13 mouse cellular contexts compared by ENCODE assay signal in the genomic region with DNA sequence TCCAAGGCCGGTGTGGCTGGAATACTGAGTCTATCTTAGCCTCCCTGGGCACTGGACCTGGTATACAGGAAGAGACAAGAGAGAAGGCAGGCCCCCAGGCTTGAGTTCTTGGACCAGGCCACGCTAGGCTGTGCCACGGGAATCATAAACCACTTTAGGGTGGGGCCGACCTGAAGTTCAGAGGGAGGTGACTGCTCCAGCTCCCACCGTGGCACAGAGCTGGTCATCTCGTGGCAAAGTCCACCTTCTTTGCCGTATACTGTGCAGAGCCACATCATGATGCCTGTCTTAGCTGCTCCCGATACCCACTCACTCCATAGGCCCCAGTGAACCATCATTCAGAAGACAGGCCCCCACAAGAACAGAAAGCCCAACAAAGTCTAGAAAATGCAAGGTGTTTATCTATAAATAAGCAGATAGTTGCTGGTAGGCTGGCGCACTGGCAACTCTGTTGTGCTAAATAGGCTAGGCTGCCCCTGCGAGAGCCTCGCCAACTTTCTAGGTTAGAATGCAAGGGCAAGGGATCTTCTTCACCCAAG. TPM values are rescaled to one million over a fixed set of nuclear protein-coding genes. Genes with fewer than 3 reads are reported as not detected.
A peak's percentile ranks its signal among the peaks of the same experiment; 100 is the strongest.
DNase-seq lines count a peak whose midpoint lies in the region; ATAC-seq lines count a peak whose summit lies in the region.
"Had no signal": no experiment of that assay in that cellular context is flagged by ENCODE, and none has a peak within 500 bp of the region (broad histone marks: within the 10 kb centered on the region; RNA-seq: fewer than 3 reads in every experiment).

No protein-coding gene starts in this region.

- WGBS in forebrain, embryonic 12.5 days: 85% methylated on average over 11 of the region's 11 CpGs
- 92% methylated on average over 11 of the region's 11 CpGs for WGBS in forebrain, embryonic 13.5 days
- 83% methylated on average over 11 of the region's 11 CpGs for WGBS in midbrain, embryonic 10.5 days
- WGBS in midbrain, embryonic 15.5 days: 89% methylated on average over 11 of the region's 11 CpGs
- 84% methylated on average over 11 of the region's 11 CpGs for WGBS in stomach, embryonic 16.5 days

- DNase-seq in midbrain, embryonic 10.5 days (ENCODE audit: low spot score): no peak
- DNase-seq in liver: peak; percentile 78
- no peak for DNase-seq in yolk sac, embryonic 10.5 days (ENCODE audit: low spot score)
- DNase-seq in layer of hippocampus, adult 18-20 months (ENCODE audit: low spot score in 2 of 2): no peak

- H3K4me1 ChIP-seq in forebrain, embryonic 12.5 days: peaks cover 14% of the 10 kb centered on the region
- peaks cover 16% of the 10 kb centered on the region for H3K4me1 ChIP-seq in forebrain, embryonic 13.5 days
- peaks cover 25% of the 10 kb centered on the region for H3K4me1 ChIP-seq in midbrain, embryonic 10.5 days
- H3K4me1 ChIP-seq in midbrain, embryonic 15.5 days: peaks cover 8% of the 10 kb centered on the region; the same call in 1 of the 2 replicates
- H3K4me1 ChIP-seq in stomach, embryonic 16.5 days (ENCODE audit: control insufficient read depth, insufficient read depth, low read length): peaks cover 19% of the 10 kb centered on the region

- H3K27me3 ChIP-seq in forebrain, embryonic 12.5 days: no peaks in the 10 kb centered on the region
- H3K27me3 ChIP-seq in forebrain, embryonic 13.5 days: no peaks in the 10 kb centered on the region
- H3K27me3 ChIP-seq in midbrain, embryonic 10.5 days (ENCODE audit: low read depth, poor library complexity, severe bottlenecking): 0 out of 2 replicates have a peak, but pooled peaks cover 3% of the 10 kb centered on the region
- no peaks in the 10 kb centered on the region for H3K27me3 ChIP-seq in midbrain, embryonic 15.5 days (replicated peaks)
- no peaks in the 10 kb centered on the region for H3K27me3 ChIP-seq in stomach, embryonic 16.5 days (ENCODE audit: control insufficient read depth, insufficient read depth, low read length)
- H3K27me3 ChIP-seq: hindbrain, embryonic 15.5 days; Patski had no signal

- H3K36me3 ChIP-seq in forebrain, embryonic 12.5 days (replicated peaks): peaks cover 12% of the 10 kb centered on the region
- peaks cover 19% of the 10 kb centered on the region for H3K36me3 ChIP-seq in forebrain, embryonic 13.5 days (ENCODE audit: poor library complexity, severe bottlenecking)
- H3K36me3 ChIP-seq in midbrain, embryonic 10.5 days: peaks cover 23% of the 10 kb centered on the region
- peaks cover 12% of the 10 kb centered on the region; the same call in 1 of the 2 replicates for H3K36me3 ChIP-seq in midbrain, embryonic 15.5 days (replicated peaks)
- H3K36me3 ChIP-seq in stomach, embryonic 16.5 days (ENCODE audit: control insufficient read depth, insufficient read depth, low read length): no peaks in the 10 kb centered on the region

- H3K27ac ChIP-seq in forebrain, embryonic 12.5 days: 0 out of 2 replicates have a peak overlapping the region, but pooled peaks have one; percentile 19
- no peak overlapping the region for H3K27ac ChIP-seq in forebrain, embryonic 13.5 days
- H3K27ac ChIP-seq in midbrain, embryonic 10.5 days (replicated peaks): peak overlapping the region; percentile 72
- H3K27ac ChIP-seq in midbrain, embryonic 15.5 days: no peak overlapping the region
- H3K27ac ChIP-seq in stomach, embryonic 16.5 days (ENCODE audit: low read length): peak overlapping the region; percentile 71
- H3K27ac ChIP-seq: hindbrain, embryonic 15.5 days had no signal

- no peak overlapping the region for H3K4me2 ChIP-seq in forebrain, embryonic 12.5 days
- H3K4me2 ChIP-seq in forebrain, embryonic 13.5 days: no peak overlapping the region
- H3K4me2 ChIP-seq in midbrain, embryonic 15.5 days: no peak overlapping the region
- H3K4me2 ChIP-seq in stomach, embryonic 16.5 days (ENCODE audit: low read depth, low read length): no peak overlapping the region

- H3K4me3 ChIP-seq in forebrain, embryonic 12.5 days (replicated peaks): no peak overlapping the region
- no peak overlapping the region for H3K4me3 ChIP-seq in forebrain, embryonic 13.5 days
- H3K4me3 ChIP-seq in midbrain, embryonic 10.5 days: no peak overlapping the region
- no peak overlapping the region for H3K4me3 ChIP-seq in midbrain, embryonic 15.5 days
- H3K4me3 ChIP-seq in stomach, embryonic 16.5 days (replicated peaks; ENCODE audit: low read length): no peak overlapping the region
- H3K4me3 ChIP-seq: hindbrain, embryonic 15.5 days had no signal

- H3K9ac ChIP-seq in forebrain, embryonic 12.5 days: no peak overlapping the region
- no peak overlapping the region for H3K9ac ChIP-seq in forebrain, embryonic 13.5 days
- no peak overlapping the region for H3K9ac ChIP-seq in midbrain, embryonic 15.5 days
- no peak overlapping the region for H3K9ac ChIP-seq in stomach, embryonic 16.5 days (ENCODE audit: low read length)
- H3K9ac ChIP-seq: hindbrain, embryonic 15.5 days had no signal

- H3K9me3 ChIP-seq in forebrain, embryonic 12.5 days: no peaks in the 10 kb centered on the region
- H3K9me3 ChIP-seq in forebrain, embryonic 13.5 days (replicated peaks): peaks cover 3% of the 10 kb centered on the region; the same call in 1 of the 2 replicates
- no peaks in the 10 kb centered on the region for H3K9me3 ChIP-seq in midbrain, embryonic 10.5 days (replicated peaks)
- H3K9me3 ChIP-seq in midbrain, embryonic 15.5 days: no peaks in the 10 kb centered on the region
- H3K9me3 ChIP-seq in stomach, embryonic 16.5 days (replicated peaks; ENCODE audit: control insufficient read depth, low read length): no peaks in the 10 kb centered on the region
- H3K9me3 ChIP-seq: hindbrain, embryonic 15.5 days had no signal

- no peak for ATAC-seq in forebrain, embryonic 12.5 days (ENCODE audit: low FRiP score)
- ATAC-seq in forebrain, embryonic 13.5 days: no peak
- no peak for ATAC-seq in midbrain, embryonic 15.5 days (replicated peaks)
- ATAC-seq in stomach, embryonic 16.5 days (ENCODE audit: insufficient read depth, low FRiP score): no peak
- ATAC-seq: Patski had no signal

RNA-seq across cellular contexts. Expression of gene Mafk, which starts 13.3 kb away (rescaled TPM):
- polyA plus RNA-seq in forebrain, embryonic 12.5 days (2016; fragmentation: Nextera tagmentation; extraction: Ambion mirVana): 11.4 and 12.0 TPM in 2 replicates
- polyA plus RNA-seq in forebrain, embryonic 13.5 days (2015; fragmentation: Nextera tagmentation; extraction: Ambion mirVana): 14.0 and 14.3 TPM in 2 replicates
- 9.7 and 9.9 TPM in 2 replicates for polyA plus RNA-seq in midbrain, embryonic 10.5 days (2016; fragmentation: Nextera tagmentation; extraction: Ambion mirVana)
- 18.2 and 18.8 TPM in 2 replicates for polyA plus RNA-seq in midbrain, embryonic 15.5 days (2015; fragmentation: Nextera tagmentation; extraction: Ambion mirVana)
- polyA plus RNA-seq in stomach, embryonic 16.5 days (2015; fragmentation: Nextera tagmentation; extraction: Ambion mirVana): 18.9 and 22.3 TPM in 2 replicates
- 10 to 100 TPM; 10.3 to 13.0 TPM for total RNA-seq in layer of hippocampus, adult 18-20 months (2021)

RNA-seq across cellular contexts. Expression of gene Tmem184a, which starts 15.1 kb away (rescaled TPM):
- 0.54 and 0.85 TPM in 2 replicates for polyA plus RNA-seq in forebrain, embryonic 12.5 days (2016; fragmentation: Nextera tagmentation; extraction: Ambion mirVana)
- 0.05 and 0.20 TPM in 2 replicates for polyA plus RNA-seq in forebrain, embryonic 13.5 days (2015; fragmentation: Nextera tagmentation; extraction: Ambion mirVana)
- 0.84 and 1.2 TPM in 2 replicates for polyA plus RNA-seq in midbrain, embryonic 10.5 days (2016; fragmentation: Nextera tagmentation; extraction: Ambion mirVana)
- polyA plus RNA-seq in midbrain, embryonic 15.5 days (2015; fragmentation: Nextera tagmentation; extraction: Ambion mirVana): 0.14 and 0.30 TPM in 2 replicates
- 39.7 and 42.4 TPM in 2 replicates for polyA plus RNA-seq in stomach, embryonic 16.5 days (2015; fragmentation: Nextera tagmentation; extraction: Ambion mirVana)
- under 1 TPM in 1 of 2 experiments, not detected in 1; 0.30 TPM for total RNA-seq in layer of hippocampus, adult 18-20 months (2021)
- polyA plus RNA-seq: Patski had no signal

RNA-seq across cellular contexts. Expression of gene Gm26938, which starts 21.6 kb away (rescaled TPM):
- polyA plus RNA-seq in forebrain, embryonic 12.5 days (2016; fragmentation: Nextera tagmentation; extraction: Ambion mirVana): 0.76 TPM in 1 of 2 replicates, not detected in the other
- not detected in 2 replicates for polyA plus RNA-seq in forebrain, embryonic 13.5 days (2015; fragmentation: Nextera tagmentation; extraction: Ambion mirVana)
- polyA plus RNA-seq in midbrain, embryonic 10.5 days (2016; fragmentation: Nextera tagmentation; extraction: Ambion mirVana): not detected in 2 replicates
- polyA plus RNA-seq in midbrain, embryonic 15.5 days (2015; fragmentation: Nextera tagmentation; extraction: Ambion mirVana): not detected in 2 replicates
- polyA plus RNA-seq in stomach, embryonic 16.5 days (2015; fragmentation: Nextera tagmentation; extraction: Ambion mirVana): not detected in 2 replicates
- not detected for total RNA-seq in layer of hippocampus, adult 18-20 months (2021)
- polyA plus RNA-seq: brain, embryonic 14.5 days; hindbrain, embryonic 15.5 days; large intestine, adult 2 months; limb, embryonic 14.5 days; Patski had no signal

RNA-seq across cellular contexts. Expression of gene Psmg3, which starts 22.0 kb away (rescaled TPM):
- 72.5 and 75.8 TPM in 2 replicates for polyA plus RNA-seq in forebrain, embryonic 12.5 days (2016; fragmentation: Nextera tagmentation; extraction: Ambion mirVana)
- polyA plus RNA-seq in forebrain, embryonic 13.5 days (2015; fragmentation: Nextera tagmentation; extraction: Ambion mirVana): 85.5 and 88.5 TPM in 2 replicates
- polyA plus RNA-seq in midbrain, embryonic 10.5 days (2016; fragmentation: Nextera tagmentation; extraction: Ambion mirVana): 100 and 102 TPM in 2 replicates
- polyA plus RNA-seq in midbrain, embryonic 15.5 days (2015; fragmentation: Nextera tagmentation; extraction: Ambion mirVana): 74.0 and 78.2 TPM in 2 replicates
- 62.5 and 62.9 TPM in 2 replicates for polyA plus RNA-seq in stomach, embryonic 16.5 days (2015; fragmentation: Nextera tagmentation; extraction: Ambion mirVana)
- total RNA-seq in layer of hippocampus, adult 18-20 months (2021): 10 to 100 TPM; 20.7 to 21.8 TPM

RNA-seq across cellular contexts. Expression of gene Ints1, which starts 29.2 kb away (rescaled TPM):
- polyA plus RNA-seq in forebrain, embryonic 12.5 days (2016; fragmentation: Nextera tagmentation; extraction: Ambion mirVana): 37.7 and 40.8 TPM in 2 replicates
- 23.5 and 27.6 TPM in 2 replicates for polyA plus RNA-seq in forebrain, embryonic 13.5 days (2015; fragmentation: Nextera tagmentation; extraction: Ambion mirVana)
- polyA plus RNA-seq in midbrain, embryonic 10.5 days (2016; fragmentation: Nextera tagmentation; extraction: Ambion mirVana): 33.4 and 34.7 TPM in 2 replicates
- polyA plus RNA-seq in midbrain, embryonic 15.5 days (2015; fragmentation: Nextera tagmentation; extraction: Ambion mirVana): 32.8 and 34.3 TPM in 2 replicates
- 20.2 and 21.0 TPM in 2 replicates for polyA plus RNA-seq in stomach, embryonic 16.5 days (2015; fragmentation: Nextera tagmentation; extraction: Ambion mirVana)
- total RNA-seq in layer of hippocampus, adult 18-20 months (2021): 10 to 100 TPM; 79.0 to 89.5 TPM

Comparison
In these comparisons a context has a peak if more than half of its experiments do, and no peak if none do; other contexts are left out.
1. H3K27ac ChIP-seq: peak in forebrain, embryonic 12.5 days (single experiment), midbrain, embryonic 10.5 days (single experiment) and stomach, embryonic 16.5 days (single experiment); none in forebrain, embryonic 13.5 days (single experiment) and midbrain, embryonic 15.5 days (single experiment).
2. RNA of gene Tmem184a, which starts 15.1 kb away (polyA plus RNA-seq): 39.7 to 42.4 TPM in stomach, embryonic 16.5 days; 0.84 to 1.2 TPM in midbrain, embryonic 10.5 days, 0.54 to 0.85 TPM in forebrain, embryonic 12.5 days, 0.14 to 0.30 TPM in midbrain, embryonic 15.5 days and 0.05 to 0.20 TPM in forebrain, embryonic 13.5 days; every median in the first group is over 10 times any median in the second.